Mouse (Mus musculus) ovary, postnatal 10 days (tissue): Measurements from ENCODE around the gene Arf5.

Experiments used
- DNase-seq: peaks from one replicate; pipeline ENCODE4 v3.0.0; 2022; ENCODE audit warnings: low spot score

Arf5 gene

DNA sequence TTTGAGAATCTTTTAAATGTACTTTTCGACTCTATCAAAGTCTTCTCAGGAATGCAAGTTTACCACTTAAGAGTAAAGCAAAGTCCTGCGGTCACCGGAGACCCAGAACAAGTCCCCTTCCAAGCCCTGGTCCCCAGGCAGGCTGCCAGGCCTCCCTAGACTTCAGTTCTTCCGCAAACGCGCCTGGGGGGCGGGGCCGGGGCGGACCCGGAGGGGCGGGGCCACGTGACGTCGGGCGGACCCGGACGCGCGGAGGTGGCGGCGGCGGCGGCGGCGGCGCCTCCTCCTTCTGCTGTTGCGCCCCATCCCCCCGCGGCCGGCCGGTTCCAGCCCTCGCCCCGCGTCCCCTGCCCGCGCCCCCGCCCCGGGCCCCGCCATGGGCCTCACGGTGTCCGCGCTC, at the start of gene Arf5:
TSS of gene Arf5 (plus strand) at position 248 of the 400 bp plus-strand sequence.
- peak; percentile 93 for DNase-seq

DNA sequence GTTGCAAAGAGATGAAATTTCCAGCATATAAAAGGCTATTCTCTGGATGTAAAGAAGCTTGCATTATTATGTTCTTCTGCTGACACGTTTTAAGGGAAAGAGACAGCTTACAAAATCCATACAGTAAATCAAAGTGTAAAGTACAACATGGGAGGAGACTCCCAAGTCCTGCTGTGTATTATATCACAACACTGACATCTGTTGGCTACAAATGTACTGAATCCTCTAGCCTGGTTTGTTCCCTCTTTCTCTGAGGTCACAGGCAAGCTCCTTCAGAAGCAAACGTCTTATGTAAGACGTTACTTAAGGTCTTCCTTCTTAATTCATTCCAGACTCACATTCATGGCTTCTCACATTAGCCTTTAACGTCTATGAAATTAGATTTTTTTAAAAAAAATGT, 41.4 kb upstream of the Arf5 start:
- no peak for DNase-seq

DNA sequence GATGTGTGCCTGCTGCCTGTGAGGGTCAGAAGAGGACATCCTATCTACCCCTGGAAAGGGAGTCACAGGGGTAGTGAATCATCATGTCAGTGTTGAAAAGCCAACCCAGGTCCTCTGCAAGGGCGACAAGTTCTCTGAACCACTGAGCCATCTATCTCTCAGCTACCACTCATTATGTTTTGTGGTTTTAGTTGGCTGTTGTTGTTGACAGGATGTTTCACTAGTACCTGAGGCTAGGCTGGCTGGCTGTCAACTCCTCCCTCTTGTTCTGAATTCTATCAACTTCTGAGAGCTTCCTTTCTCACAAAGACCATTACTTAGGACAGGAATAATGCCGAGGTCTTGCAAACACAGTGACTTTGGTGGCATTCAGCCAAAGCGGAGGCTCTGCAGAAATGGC, 38.2 kb upstream of the Arf5 start:
- DNase-seq, result no peak

GRCm38 (mm10) chr6:28389038-28389437, 34.3 kb upstream of the Arf5 start:
- no peak for DNase-seq

GRCm38 (mm10) chr6:28396051-28396852, 27.1 kb upstream of the Arf5 start:
- no peak for DNase-seq

DNA sequence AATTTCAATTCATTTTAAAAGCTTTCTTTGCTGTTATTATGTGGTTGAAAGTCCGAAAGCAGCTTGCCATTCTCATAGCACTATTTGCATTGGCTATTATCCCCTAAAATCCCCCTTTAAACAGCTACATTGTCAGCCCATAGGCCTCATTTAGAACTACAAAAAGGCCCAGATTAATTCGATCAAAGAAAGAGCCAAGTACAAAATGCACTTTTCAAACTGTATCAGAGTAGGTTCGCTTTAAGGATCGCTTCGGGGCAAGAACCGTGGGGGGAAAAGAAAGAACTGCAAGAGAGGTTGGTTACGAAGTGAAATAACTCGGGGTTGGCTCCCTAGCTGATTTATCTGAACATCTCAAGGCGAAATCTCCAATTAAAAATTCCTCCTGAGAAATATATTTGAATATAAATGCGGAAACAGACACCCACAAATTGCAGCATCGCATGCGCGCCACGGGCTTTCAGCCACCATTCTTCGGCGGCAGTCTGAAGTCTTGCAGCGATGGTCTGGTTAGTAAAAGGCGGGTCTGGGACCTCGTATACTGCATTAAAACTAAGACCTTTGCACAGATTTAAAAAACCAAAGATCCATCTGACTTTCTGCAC, 26.4 kb upstream of the Arf5 start:
- no peak for DNase-seq

GRCm38 (mm10) chr6:28397681-28398203, 25.6 kb upstream of the Arf5 start, which contains the start of gene Zfp800:
Gene Zfp800 (minus strand): TSS chr6:28398005.
- DNase-seq, result no peak

DNA sequence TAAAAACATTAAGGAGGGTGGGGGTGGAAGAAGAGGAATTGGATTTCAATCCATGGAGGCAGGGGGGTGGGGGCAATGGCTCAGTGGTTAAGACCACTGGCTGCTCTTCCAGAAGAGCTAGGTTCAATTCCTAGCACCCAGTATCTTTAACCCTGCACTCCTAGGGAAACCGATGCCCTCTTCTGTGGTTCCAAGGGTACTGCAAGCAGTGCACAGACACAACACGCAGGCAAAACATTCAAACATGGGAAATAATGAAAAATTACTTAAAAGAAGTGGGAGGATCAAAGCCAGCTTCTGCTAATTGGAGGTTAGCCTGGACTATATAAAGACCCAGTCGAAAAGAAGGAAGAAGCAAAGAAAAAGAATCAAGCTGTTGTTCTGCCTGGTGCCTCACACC, 24.6 kb upstream of the Arf5 start:
- DNase-seq, result no peak

GRCm38 (mm10) chr6:28399791-28400190, 23.6 kb upstream of the Arf5 start:
- DNase-seq, result no peak

DNA sequence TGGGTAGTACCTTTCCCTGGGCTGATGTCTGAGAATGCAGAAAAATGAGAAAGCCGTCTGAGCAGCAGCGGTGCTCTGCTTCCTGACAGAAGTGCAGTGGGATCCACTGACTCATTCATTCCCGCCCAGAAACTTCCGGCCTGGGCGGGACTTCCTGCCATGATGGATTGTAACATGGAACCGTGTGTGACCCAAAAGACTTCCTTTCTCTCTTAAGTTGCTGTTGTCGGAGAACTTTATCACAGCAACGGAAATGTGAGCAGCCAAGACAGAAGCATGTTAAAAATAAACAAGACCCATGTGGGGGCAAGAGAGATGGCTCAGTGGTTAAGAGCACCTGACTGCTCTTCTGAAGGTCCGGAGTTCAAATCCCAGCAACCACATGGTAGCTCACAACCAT, 13.3 kb upstream of the Arf5 start:
- no peak for DNase-seq

- DNase-seq, result no peak
These were observed 12.1 kb upstream of the Arf5 start for GRCm38 (mm10) chr6:28411236-28411635.

DNA sequence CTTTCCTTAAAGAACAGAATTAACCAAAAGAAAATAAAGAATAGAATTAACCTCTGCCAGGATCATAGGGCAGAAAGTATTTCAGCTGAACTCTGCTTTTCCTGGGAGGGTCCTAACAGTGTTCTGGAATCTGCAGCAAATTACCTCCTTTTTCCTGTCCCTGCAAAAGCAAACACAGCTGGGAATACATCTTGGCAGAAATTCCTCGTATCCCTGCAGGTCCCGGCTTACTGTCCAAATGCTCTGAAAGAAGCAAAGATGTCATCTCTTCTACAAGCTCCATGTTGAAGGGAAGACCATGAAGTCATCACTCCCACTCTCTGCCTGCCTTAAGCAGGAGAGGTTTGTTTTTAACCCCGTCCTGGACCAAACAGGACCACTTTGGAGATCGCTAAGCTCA, 6.4 kb upstream of the Arf5 start:
- no peak for DNase-seq

- peak; percentile 53 for DNase-seq
These were observed 4.9 kb upstream of the Arf5 start for GRCm38 (mm10) chr6:28418449-28418848.

DNA sequence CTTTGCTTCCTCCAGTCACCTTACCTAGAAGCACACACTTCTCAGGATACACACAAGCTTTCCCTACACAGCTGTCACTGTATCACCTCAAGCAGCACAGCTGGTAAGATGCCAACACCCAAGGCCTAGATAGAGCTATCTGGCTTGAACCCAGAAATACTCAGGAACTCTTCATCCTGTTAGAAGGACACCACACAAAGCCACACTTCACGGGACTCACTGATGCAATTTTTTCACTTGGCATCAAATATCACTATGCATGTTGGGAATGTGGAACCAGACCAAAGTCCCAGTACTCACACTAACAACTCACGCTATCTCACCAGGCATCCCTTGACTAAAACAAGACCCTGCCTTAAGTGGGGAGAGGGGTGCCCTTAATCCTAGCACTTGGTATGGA, 3.7 kb upstream of the Arf5 start:
- no peak for DNase-seq

DNA sequence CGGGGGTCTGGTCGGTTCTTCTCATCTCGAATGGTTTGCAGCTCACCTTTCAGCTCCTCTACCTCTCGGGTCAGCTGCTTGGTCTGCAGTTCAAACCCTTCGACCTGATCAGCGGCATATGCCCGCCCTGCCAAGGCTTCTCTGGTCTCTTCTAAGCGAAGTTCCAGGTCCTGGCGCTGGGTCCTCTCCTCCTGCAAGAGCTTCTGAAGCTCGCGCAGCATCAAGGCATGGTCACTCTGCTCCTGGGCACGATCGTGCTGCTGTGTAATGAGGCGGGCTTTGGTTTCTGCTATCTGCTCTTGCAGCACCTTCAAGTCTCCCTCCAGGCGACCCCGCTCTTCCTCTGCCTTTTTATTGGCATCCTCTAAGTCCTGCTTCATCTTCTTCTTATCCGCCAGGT, 3.0 kb upstream of the Arf5 start:
- DNase-seq, result no peak

DNA sequence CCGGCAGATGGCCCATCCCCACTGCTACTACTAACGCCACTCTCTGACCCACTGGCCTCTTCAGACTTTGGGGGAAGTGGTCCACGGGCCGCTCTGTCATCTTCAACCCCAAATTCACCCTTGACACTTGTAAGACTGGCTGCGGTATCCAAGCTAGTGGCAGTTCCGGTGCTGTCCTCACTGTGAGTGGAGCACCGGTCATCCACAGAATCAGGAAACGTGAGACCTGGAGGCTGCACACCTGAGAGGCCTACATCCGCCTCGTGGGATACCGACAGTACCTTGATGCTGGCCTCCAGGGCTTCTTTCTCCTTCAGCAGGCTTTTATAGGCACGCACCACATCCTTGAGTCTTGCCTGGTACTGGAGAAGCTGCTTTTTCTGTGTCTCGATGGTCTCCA, 2.5 kb upstream of the Arf5 start:
- no peak for DNase-seq

DNA sequence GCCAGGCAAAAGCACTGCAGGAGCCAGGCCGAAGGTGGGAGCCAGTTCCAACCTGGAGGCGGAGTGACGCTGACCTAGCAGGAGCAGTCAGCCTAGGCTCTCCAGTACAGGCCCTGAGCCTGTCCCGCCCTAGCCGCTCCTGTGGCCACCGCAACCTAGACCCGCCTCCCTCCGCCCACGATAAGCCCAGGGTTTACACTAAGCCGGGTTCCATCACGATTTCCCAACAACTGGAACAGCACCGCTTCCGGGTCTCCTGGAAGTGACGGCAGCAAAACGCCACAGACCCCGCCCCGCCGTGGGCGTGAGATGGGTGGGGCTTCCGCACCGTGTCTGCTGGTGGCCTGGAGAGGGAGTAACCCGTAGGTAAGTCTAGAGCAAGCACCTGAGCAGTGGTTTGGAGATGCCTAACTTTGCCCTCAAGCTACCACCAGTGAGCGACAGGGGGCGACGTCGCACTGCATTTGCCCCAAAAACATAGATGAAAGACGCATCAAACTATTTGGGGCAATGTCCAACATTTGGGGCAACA, 1.8 kb upstream of the Arf5 start:
- peak; percentile 86 for DNase-seq

DNA sequence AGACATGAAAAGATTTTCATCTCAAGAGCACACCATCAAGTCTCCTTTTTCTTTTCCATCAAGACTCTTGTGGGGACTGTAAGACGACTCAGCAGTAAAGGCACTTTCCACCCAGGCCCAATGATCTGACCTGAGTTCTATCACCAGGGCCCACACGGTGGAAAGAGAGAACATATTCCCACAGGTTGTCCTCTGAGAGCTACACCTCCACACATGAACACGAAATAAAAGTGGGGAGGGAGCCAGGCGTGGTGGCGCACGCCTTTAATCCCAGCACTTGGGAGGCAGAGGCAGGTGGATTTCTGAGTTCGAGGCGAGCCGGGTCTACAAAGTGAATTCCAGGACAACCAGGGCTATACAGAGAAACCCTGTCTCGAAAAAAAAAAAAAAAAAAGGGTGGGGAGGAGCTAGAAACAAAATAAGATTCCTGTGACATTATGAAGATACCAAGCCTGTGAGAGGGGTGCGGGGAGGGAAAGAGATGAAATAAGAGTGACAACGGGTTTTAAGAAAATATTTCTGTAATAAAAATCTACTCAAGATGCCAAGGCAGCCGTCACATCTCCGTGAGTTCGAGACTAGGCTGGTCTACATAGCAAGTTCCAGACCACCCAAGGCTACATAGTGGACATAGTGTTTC, 589 bp upstream of the Arf5 start:
- no peak for DNase-seq

- DNase-seq, result peak; percentile 50
These were observed 671 bp downstream of the Arf5 start for GRCm38 (mm10) chr6:28423767-28424695.

DNA sequence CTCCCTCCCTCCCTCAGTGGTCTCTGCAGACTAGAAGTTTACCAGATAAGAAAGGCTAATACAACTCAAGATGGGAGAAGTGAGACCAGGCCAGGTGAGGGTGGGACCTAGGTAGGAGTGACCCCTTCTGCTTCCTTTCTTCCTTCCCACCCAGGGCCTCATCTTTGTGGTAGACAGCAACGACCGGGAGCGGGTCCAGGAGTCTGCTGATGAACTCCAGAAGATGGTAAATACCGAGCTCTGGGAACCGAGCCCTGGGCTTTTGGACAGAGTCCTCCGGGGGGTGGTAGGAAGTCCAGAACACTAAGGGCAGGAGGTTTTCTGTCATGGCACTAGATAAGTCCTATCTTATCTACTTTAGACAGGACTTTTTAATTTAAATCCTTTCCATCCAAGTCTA, 1.7 kb downstream of the Arf5 start:
- no peak for DNase-seq

DNA sequence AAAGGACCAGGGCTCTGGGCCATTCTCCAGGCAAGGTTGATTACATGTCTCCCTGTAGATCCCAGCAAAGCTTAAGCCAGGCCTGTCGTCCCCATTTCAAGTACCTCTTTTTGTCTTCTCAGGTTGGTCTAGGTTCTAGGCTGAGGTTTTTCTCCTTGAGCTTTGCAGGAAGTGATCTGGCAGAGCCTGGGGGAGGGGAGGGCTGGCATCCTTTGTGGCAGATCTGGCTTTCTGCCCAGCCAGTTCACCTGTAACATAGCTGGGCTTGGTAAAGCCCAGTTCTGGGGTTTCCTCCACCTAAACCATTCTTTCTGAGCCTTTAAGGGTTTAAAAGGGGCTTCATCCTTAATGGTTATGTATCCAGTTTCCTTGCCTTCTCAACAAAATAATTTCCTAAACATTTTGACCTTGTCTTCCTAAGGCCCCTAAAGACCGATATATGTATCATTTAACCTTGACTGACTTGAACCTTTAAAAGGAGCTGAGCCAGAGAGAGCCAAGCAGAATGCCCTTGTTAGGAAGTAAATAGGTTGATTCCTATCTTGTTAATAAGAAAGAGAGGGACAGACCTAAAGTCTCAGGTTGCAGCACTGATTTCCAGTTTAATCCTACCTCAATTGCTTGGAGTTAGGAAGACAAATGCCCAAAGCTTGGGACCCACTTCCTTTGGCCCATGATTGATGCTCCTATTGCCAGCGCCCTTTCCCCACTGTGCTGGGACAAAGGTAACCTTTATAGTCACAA, 3.9 kb downstream of the Arf5 start, which contains the start of gene Fscn3:
TSS of gene Fscn3 (plus strand) at position 694 of the 744 bp plus-strand sequence.
- no peak for DNase-seq
